Mouse (Mus musculus): ENCODE data around the gene Nfe2l2. TPM values are rescaled to one million over a fixed set of nuclear protein-coding genes. Genes with fewer than 3 reads are reported as not detected.

Nfe2l2 gene
- polyA plus RNA-seq, 1 experiment from 2014 or later = 69.6 TPM

- ATAC-seq (replicated peaks; ENCODE audit: low FRiP score) (no peak), DNase-seq (ENCODE audit: low spot score) (no peak)
- H3K9ac ChIP-seq (ENCODE audit: low read depth, low read length) = no peak overlapping the region
- H3K4me1 ChIP-seq (replicated peaks; ENCODE audit: control insufficient read depth, insufficient read depth, low read length) = peaks cover 45% of the 10 kb centered on the region
- no peak overlapping the region for H3K27ac ChIP-seq (ENCODE audit: low read depth, low read length)
- H3K4me3 ChIP-seq (ENCODE audit: low read depth, low read length) = no peak overlapping the region
- 58% methylated on average over 6 of the region's 6 CpGs for WGBS
- no peaks in the 10 kb centered on the region for H3K36me3 ChIP-seq (ENCODE audit: control insufficient read depth, insufficient read depth, low read length)
- no peaks in the 10 kb centered on the region for H3K27me3 ChIP-seq (replicated peaks; ENCODE audit: control insufficient read depth, insufficient read depth, low read length)
- no peak overlapping the region for H3K4me2 ChIP-seq
- H3K9me3 ChIP-seq (ENCODE audit: control insufficient read depth, low read length) = no peaks in the 10 kb centered on the region
Observed at GRCm38 (mm10) chr2:75685458-75685861, 19.0 kb downstream of the Nfe2l2 start.

DNA sequence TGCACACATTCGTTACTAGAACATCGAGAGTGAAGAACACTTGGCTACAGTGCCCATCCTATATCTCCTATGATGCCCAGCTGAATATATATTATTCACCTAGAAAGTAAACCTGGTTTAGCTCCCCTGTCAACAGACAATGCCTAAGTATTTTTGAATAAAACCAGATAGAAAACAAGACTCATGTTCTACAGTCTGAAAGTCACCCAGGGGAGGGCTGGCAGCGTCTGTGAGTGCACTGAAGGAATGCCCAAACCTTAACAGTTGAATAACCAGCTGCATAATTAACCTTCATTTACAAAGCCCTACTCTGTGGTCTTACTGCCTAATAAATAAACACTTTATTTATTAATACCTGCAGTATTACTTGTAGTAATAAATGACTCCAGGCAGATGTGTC is 19.9 kb downstream of the Nfe2l2 start:
- peaks cover 43% of the 10 kb centered on the region for H3K4me1 ChIP-seq (replicated peaks; ENCODE audit: control insufficient read depth, insufficient read depth, low read length)

DNA sequence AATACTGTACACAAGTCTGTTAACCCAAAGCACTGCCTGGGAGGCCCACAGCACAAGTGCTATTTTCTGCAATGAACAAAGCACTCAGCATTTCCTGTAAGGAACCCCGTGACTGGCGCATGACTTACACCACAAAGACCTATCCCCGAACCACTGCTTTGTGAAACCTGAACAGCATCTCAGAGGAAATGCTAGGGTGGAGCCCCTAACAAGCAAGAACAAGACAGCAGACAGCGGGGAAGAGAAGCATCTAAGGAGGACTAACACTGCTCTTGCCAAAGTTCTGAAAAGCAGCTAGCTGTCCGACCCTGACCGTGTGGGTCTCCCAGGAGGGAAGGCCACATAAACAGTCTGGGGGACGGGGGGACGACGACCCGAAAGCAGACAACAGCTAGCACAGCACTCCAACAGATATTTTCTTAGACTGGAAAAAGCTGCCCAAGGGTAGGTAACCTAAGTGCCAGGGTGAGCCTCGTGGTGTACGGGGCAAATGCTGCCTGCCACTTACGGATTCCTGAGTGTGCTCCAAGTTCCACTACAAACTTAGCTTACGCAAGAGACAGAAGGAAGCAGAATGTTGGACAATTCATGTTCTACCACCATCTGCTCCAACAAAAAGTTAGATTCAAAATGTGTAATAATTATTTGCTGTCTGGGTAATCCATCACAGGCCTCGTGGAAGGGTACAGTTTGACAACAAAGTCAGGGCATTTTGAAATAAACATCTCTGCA is 21.3 kb downstream of the Nfe2l2 start:
- Histone ChIP-seq H3K27ac (ENCODE audit: low read depth, low read length) (peak overlapping the region; percentile 41), H3K4me3 (ENCODE audit: low read depth, low read length) (no peak overlapping the region), H3K36me3 (ENCODE audit: control insufficient read depth, insufficient read depth, low read length) (peaks cover 9% of the 10 kb centered on the region; the same call in 1 of the 2 replicates), H3K27me3 (replicated peaks; ENCODE audit: control insufficient read depth, insufficient read depth, low read length) (no peaks in the 10 kb centered on the region), H3K4me1 (replicated peaks; ENCODE audit: control insufficient read depth, insufficient read depth, low read length) (peaks cover 43% of the 10 kb centered on the region), H3K4me2 (peak overlapping the region; percentile 18; the same call in 1 of the 2 replicates), H3K9ac (ENCODE audit: low read depth, low read length) (peak overlapping the region; percentile 28; the same call in 1 of the 2 replicates), H3K9me3 (ENCODE audit: control insufficient read depth, low read length) (no peaks in the 10 kb centered on the region)
- DNase-seq (ENCODE audit: low spot score) (no peak), ATAC-seq (replicated peaks; ENCODE audit: low FRiP score) (peak; percentile 14; the same call in 1 of the 2 replicates)
- 54% methylated on average over 15 of the region's 15 CpGs for WGBS

More for the DNA sequence above, 19.9 kb downstream of the Nfe2l2 start:
- Histone ChIP-seq H3K4me2 (no peak overlapping the region), H3K9ac (ENCODE audit: low read depth, low read length) (no peak overlapping the region), H3K36me3 (ENCODE audit: control insufficient read depth, insufficient read depth, low read length) (no peaks in the 10 kb centered on the region), H3K27me3 (replicated peaks; ENCODE audit: control insufficient read depth, insufficient read depth, low read length) (no peaks in the 10 kb centered on the region), H3K27ac (ENCODE audit: low read depth, low read length) (no peak overlapping the region), H3K9me3 (ENCODE audit: control insufficient read depth, low read length) (no peaks in the 10 kb centered on the region), H3K4me3 (ENCODE audit: low read depth, low read length) (no peak overlapping the region)
- no peak for ATAC-seq (replicated peaks; ENCODE audit: low FRiP score)
- DNase-seq (ENCODE audit: low spot score) = no peak
- 84% methylated on average over 3 of the region's 3 CpGs for WGBS

DNA sequence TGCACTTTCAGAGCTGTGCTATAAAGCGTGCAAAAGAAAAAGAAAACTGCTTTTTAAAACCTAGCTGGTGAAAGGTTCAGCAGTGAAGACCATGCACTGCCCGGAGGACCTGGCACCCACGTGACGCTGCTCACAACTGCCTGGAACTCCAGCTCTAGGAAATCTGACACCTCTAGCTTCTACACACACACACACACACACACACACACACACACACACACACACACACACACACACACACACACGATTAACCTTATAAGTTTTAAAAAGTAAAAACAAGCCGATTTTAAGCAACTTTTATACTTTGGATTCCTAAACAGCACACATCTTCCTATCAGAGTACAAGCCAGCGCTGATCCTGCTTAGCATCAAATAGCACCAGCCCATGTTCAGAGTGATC is 23.0 kb downstream of the Nfe2l2 start:
- Histone ChIP-seq H3K36me3 (ENCODE audit: control insufficient read depth, insufficient read depth, low read length) (peaks cover 12% of the 10 kb centered on the region; the same call in 1 of the 2 replicates), H3K4me3 (ENCODE audit: low read depth, low read length) (no peak overlapping the region), H3K4me2 (no peak overlapping the region), H3K27me3 (replicated peaks; ENCODE audit: control insufficient read depth, insufficient read depth, low read length) (no peaks in the 10 kb centered on the region), H3K27ac (ENCODE audit: low read depth, low read length) (no peak overlapping the region), H3K9me3 (ENCODE audit: control insufficient read depth, low read length) (no peaks in the 10 kb centered on the region), H3K9ac (ENCODE audit: low read depth, low read length) (peak overlapping the region; percentile 30; the same call in 1 of the 2 replicates), H3K4me1 (replicated peaks; ENCODE audit: control insufficient read depth, insufficient read depth, low read length) (peaks cover 37% of the 10 kb centered on the region)
- DNase-seq (ENCODE audit: low spot score) (no peak), ATAC-seq (replicated peaks; ENCODE audit: low FRiP score) (no peak)
- 55% methylated on average over 7 of the region's 7 CpGs for WGBS

DNA sequence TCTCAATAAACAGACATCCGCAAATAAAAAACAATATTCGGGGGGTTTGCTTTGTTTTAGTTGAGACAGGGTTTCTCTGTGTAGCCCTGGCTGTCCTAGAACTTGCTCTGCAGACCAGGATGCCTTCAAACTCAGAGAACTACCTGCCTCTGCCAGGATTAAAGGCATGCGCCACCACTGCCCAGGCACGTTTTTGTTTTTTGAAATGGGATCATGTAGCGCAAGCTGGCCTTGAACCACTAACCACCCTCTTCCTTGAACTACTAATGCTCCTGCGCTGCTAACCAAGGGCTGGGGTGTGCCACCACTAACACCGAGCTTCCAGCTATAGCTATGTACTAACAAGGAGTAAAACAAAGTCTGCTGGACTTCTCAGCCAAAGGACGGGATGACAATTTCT is 24.5 kb downstream of the Nfe2l2 start:
- Histone ChIP-seq H3K36me3 (ENCODE audit: control insufficient read depth, insufficient read depth, low read length) (peaks cover 12% of the 10 kb centered on the region; the same call in 1 of the 2 replicates), H3K4me1 (replicated peaks; ENCODE audit: control insufficient read depth, insufficient read depth, low read length) (peaks cover 26% of the 10 kb centered on the region), H3K27ac (ENCODE audit: low read depth, low read length) (no peak overlapping the region), H3K27me3 (replicated peaks; ENCODE audit: control insufficient read depth, insufficient read depth, low read length) (no peaks in the 10 kb centered on the region), H3K9me3 (ENCODE audit: control insufficient read depth, low read length) (no peaks in the 10 kb centered on the region), H3K4me2 (no peak overlapping the region), H3K4me3 (ENCODE audit: low read depth, low read length) (no peak overlapping the region), H3K9ac (ENCODE audit: low read depth, low read length) (no peak overlapping the region)
- DNase-seq (ENCODE audit: low spot score) = no peak
- 92% methylated on average over 8 of the region's 8 CpGs for WGBS
- no peak for ATAC-seq (replicated peaks; ENCODE audit: low FRiP score)

DNA sequence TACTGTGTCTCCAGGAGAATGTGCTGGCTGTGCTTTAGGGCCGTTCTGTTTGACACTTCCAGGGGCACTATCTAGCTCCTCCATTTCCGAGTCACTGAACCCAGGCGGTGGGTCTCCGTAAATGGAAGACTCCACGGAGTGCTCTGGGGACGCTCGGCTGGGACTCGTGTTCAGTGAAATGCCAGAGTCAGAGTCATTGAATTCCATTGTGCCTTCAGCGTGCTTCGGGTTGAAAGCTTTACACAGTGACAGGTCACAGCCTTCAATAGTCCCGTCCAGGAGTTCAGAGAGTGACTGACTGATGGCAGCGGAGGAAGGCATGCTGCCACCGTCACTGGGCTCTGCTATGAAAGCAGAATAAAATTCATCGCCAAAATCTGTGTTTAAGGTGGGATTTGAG is 27.9 kb downstream of the Nfe2l2 start:
- 94% methylated on average over 14 of the region's 14 CpGs for WGBS
- Histone ChIP-seq H3K27me3 (replicated peaks; ENCODE audit: control insufficient read depth, insufficient read depth, low read length) (no peaks in the 10 kb centered on the region), H3K4me1 (replicated peaks; ENCODE audit: control insufficient read depth, insufficient read depth, low read length) (peaks cover 5% of the 10 kb centered on the region), H3K36me3 (ENCODE audit: control insufficient read depth, insufficient read depth, low read length) (peaks cover 12% of the 10 kb centered on the region; the same call in 1 of the 2 replicates), H3K4me3 (ENCODE audit: low read depth, low read length) (no peak overlapping the region), H3K9ac (ENCODE audit: low read depth, low read length) (no peak overlapping the region), H3K9me3 (ENCODE audit: control insufficient read depth, low read length) (no peaks in the 10 kb centered on the region), H3K27ac (ENCODE audit: low read depth, low read length) (no peak overlapping the region), H3K4me2 (no peak overlapping the region)
- ATAC-seq (replicated peaks; ENCODE audit: low FRiP score) (no peak), DNase-seq (ENCODE audit: low spot score) (no peak)

DNA sequence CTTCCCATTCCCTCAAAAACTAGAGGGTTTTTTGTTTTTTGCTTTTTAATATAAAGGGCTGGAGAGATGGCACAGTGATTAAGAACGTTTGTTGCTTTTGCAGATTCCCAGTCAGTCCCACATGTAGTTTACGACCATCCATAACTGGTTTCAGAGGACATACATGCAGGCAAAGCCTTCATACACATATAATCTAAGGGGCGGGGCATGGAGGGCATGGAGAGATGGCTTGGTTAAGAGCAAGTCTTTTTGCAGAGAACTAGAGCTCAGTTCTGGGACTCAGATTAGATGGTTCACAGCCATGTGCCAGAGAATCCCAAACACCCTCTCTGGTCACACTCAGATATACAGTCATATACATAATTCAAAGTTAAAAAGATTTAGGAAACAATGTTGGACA is 31.9 kb downstream of the Nfe2l2 start:
- ATAC-seq (replicated peaks; ENCODE audit: low FRiP score) = no peak; the same call in 1 of the 2 replicates
- DNase-seq (ENCODE audit: low spot score) = no peak
- Histone ChIP-seq H3K4me3 (ENCODE audit: low read depth, low read length) (no peak overlapping the region), H3K9ac (ENCODE audit: low read depth, low read length) (no peak overlapping the region), H3K9me3 (ENCODE audit: control insufficient read depth, low read length) (no peaks in the 10 kb centered on the region), H3K4me2 (no peak overlapping the region), H3K27me3 (replicated peaks; ENCODE audit: control insufficient read depth, insufficient read depth, low read length) (no peaks in the 10 kb centered on the region), H3K36me3 (ENCODE audit: control insufficient read depth, insufficient read depth, low read length) (peaks cover 3% of the 10 kb centered on the region; the same call in 1 of the 2 replicates), H3K4me1 (replicated peaks; ENCODE audit: control insufficient read depth, insufficient read depth, low read length) (no peaks in the 10 kb centered on the region), H3K27ac (ENCODE audit: low read depth, low read length) (no peak overlapping the region)
- WGBS = 74% methylated on average over 3 of the region's 3 CpGs

- DNase-seq (ENCODE audit: low spot score) (peak; percentile 30), ATAC-seq (replicated peaks; ENCODE audit: low FRiP score) (no peak)
- H3K27me3 ChIP-seq (replicated peaks; ENCODE audit: control insufficient read depth, insufficient read depth, low read length) = no peaks in the 10 kb centered on the region
- H3K9me3 ChIP-seq (ENCODE audit: control insufficient read depth, low read length) = no peaks in the 10 kb centered on the region
- H3K4me3 ChIP-seq (ENCODE audit: low read depth, low read length) = no peak overlapping the region
- no peaks in the 10 kb centered on the region for H3K4me1 ChIP-seq (replicated peaks; ENCODE audit: control insufficient read depth, insufficient read depth, low read length)
- no peak overlapping the region for H3K27ac ChIP-seq (ENCODE audit: low read depth, low read length)
- H3K36me3 ChIP-seq (ENCODE audit: control insufficient read depth, insufficient read depth, low read length) = no peaks in the 10 kb centered on the region
- WGBS = 82% methylated on average over 2 of the region's 2 CpGs
- H3K9ac ChIP-seq (ENCODE audit: low read depth, low read length) = no peak overlapping the region
- H3K4me2 ChIP-seq = no peak overlapping the region
Observed at GRCm38 (mm10) chr2:75671337-75671660, 33.1 kb downstream of the Nfe2l2 start.

All from liver, embryonic 11.5 days (tissue).